Comparison of ENCODE assay signal across 9 mouse cellular contexts in the genomic region with DNA sequence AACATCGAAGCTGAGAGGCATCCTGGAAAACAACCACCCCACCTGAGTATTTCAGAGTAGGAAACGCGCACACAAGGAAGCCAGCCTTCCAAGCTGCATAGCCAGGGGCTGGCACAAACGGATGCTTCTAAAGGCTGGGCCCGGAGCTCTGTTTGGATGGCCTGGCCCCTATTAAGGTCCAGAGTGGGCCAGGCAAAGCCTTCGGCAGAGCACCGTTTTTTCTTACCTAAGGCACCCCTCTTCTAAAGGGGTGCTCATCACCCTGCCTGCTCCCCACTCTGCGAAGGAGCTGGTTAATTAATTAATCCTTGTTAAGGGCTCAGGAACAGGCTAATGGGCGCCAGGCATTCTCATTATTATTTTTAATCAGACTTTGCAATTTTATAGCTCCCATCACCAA.
DNase-seq lines count a peak whose midpoint lies in the region; ATAC-seq lines count a peak whose summit lies in the region.
"Had no signal": no experiment of that assay in that cellular context is flagged by ENCODE, and none has a peak within 500 bp of the region (broad histone marks: within the 10 kb centered on the region; RNA-seq: fewer than 3 reads in every experiment).

No protein-coding gene starts in this region.

- peak; percentile 27 for DNase-seq in embryo, embryonic 10.5 days (ENCODE audit: low spot score)
- DNase-seq in right cerebral cortex, postnatal 36 days (ENCODE audit: low spot score in 2 of 2): no peak
- DNase-seq in frontal cortex, postnatal 25 days (ENCODE audit: low spot score in 2 of 2): no peak
- DNase-seq in left cerebral cortex, postnatal 4 days: no peak
- DNase-seq: kidney, adult 2 months had no signal

- no peak for ATAC-seq in intestine, embryonic 15.5 days
- no peak for ATAC-seq in intestine, embryonic 16.5 days
- peak; percentile 46; the same call in 1 of the 2 replicates for ATAC-seq in forebrain, embryonic 13.5 days
- no peak for ATAC-seq in limb, embryonic 15.5 days (ENCODE audit: insufficient number of reproducible peaks, low FRiP score, low TSS enrichment, low read depth)

- intact Hi-C loops in left cerebral cortex, postnatal 4 days (cut with DNase I): no loop called here

- H3K27me3 ChIP-seq in intestine, embryonic 15.5 days (replicated peaks): no peaks in the 10 kb centered on the region
- no peaks in the 10 kb centered on the region for H3K27me3 ChIP-seq in intestine, embryonic 16.5 days (replicated peaks; ENCODE audit: control insufficient read depth, insufficient read depth, low read length)
- H3K27me3 ChIP-seq in forebrain, embryonic 13.5 days: no peaks in the 10 kb centered on the region
- no peaks in the 10 kb centered on the region for H3K27me3 ChIP-seq in limb, embryonic 15.5 days

- no peak overlapping the region for H3K9ac ChIP-seq in intestine, embryonic 15.5 days
- no peak overlapping the region for H3K9ac ChIP-seq in intestine, embryonic 16.5 days (ENCODE audit: low read depth, low read length)
- H3K9ac ChIP-seq in forebrain, embryonic 13.5 days: no peak overlapping the region
- no peak overlapping the region for H3K9ac ChIP-seq in limb, embryonic 15.5 days

- no peaks in the 10 kb centered on the region for H3K9me3 ChIP-seq in intestine, embryonic 15.5 days
- H3K9me3 ChIP-seq in intestine, embryonic 16.5 days (ENCODE audit: control insufficient read depth, low read length): no peaks in the 10 kb centered on the region
- H3K9me3 ChIP-seq in forebrain, embryonic 13.5 days (replicated peaks): no peaks in the 10 kb centered on the region
- no peaks in the 10 kb centered on the region for H3K9me3 ChIP-seq in limb, embryonic 15.5 days

- H3K27ac ChIP-seq in intestine, embryonic 15.5 days: no peak overlapping the region
- no peak overlapping the region for H3K27ac ChIP-seq in intestine, embryonic 16.5 days (ENCODE audit: low read length)
- H3K27ac ChIP-seq in forebrain, embryonic 13.5 days: peak overlapping the region; percentile 65
- H3K27ac ChIP-seq in limb, embryonic 15.5 days: no peak overlapping the region

- H3K36me3 ChIP-seq in intestine, embryonic 15.5 days: no peaks in the 10 kb centered on the region
- no peaks in the 10 kb centered on the region for H3K36me3 ChIP-seq in intestine, embryonic 16.5 days (ENCODE audit: control insufficient read depth, insufficient read depth, low read length)
- no peaks in the 10 kb centered on the region for H3K36me3 ChIP-seq in forebrain, embryonic 13.5 days (ENCODE audit: poor library complexity, severe bottlenecking)
- H3K36me3 ChIP-seq in limb, embryonic 15.5 days: no peaks in the 10 kb centered on the region

- H3K4me1 ChIP-seq in intestine, embryonic 15.5 days (replicated peaks): peaks cover 4% of the 10 kb centered on the region
- 0 out of 2 replicates have a peak, but pooled peaks cover 6% of the 10 kb centered on the region for H3K4me1 ChIP-seq in intestine, embryonic 16.5 days (ENCODE audit: control insufficient read depth, insufficient read depth, low read length)
- H3K4me1 ChIP-seq in forebrain, embryonic 13.5 days: peaks cover 21% of the 10 kb centered on the region
- peaks cover 20% of the 10 kb centered on the region for H3K4me1 ChIP-seq in limb, embryonic 15.5 days

- H3K4me3 ChIP-seq in intestine, embryonic 15.5 days (replicated peaks): no peak overlapping the region
- no peak overlapping the region for H3K4me3 ChIP-seq in intestine, embryonic 16.5 days (ENCODE audit: low read length)
- no peak overlapping the region for H3K4me3 ChIP-seq in forebrain, embryonic 13.5 days
- no peak overlapping the region for H3K4me3 ChIP-seq in limb, embryonic 15.5 days

- peak overlapping the region; percentile 53 for H3K4me2 ChIP-seq in intestine, embryonic 15.5 days (replicated peaks)
- no peak overlapping the region for H3K4me2 ChIP-seq in intestine, embryonic 16.5 days (ENCODE audit: low read depth, low read length)
- H3K4me2 ChIP-seq in forebrain, embryonic 13.5 days: peak overlapping the region; percentile 63
- peak overlapping the region; percentile 51 for H3K4me2 ChIP-seq in limb, embryonic 15.5 days

- 41% methylated on average over 9 of the region's 9 CpGs for WGBS in intestine, embryonic 15.5 days
- WGBS in intestine, embryonic 16.5 days: 47% methylated on average over 9 of the region's 9 CpGs
- WGBS in forebrain, embryonic 13.5 days: 11% methylated on average over 9 of the region's 9 CpGs
- WGBS in limb, embryonic 15.5 days: 18% methylated on average over 9 of the region's 9 CpGs
